Mouse (Mus musculus) embryonic fibroblast, embryonic 13.5 days (primary cell): ENCODE measurements around the gene Bin2.

Experiments used
- CTCF ChIP-seq: IDR thresholded peaks from 2 replicates; pipeline ENCODE4 v1.5.1; 2011; ENCODE audit warnings: mild to moderate bottlenecking, control low read depth, low read length, moderate library complexity, borderline replicate concordance; ENCODE audit not compliant: insufficient read depth
- POLR2A ChIP-seq: IDR thresholded peaks from 2 replicates; pipeline ENCODE4 v1.6.1; 2011; ENCODE audit warnings: low read depth, mild to moderate bottlenecking, control low read depth, low read length, moderate library complexity

- no peak for TF ChIP-seq CTCF
- TF ChIP-seq POLR2A = no peak
These were observed 16.5 kb upstream of the Bin2 start for GRCm38 (mm10) chr15:100685849-100686248.
